Mouse (Mus musculus) gastrocnemius, postnatal 25 days (tissue): ENCODE measurements at regions not wholly inside any gene's neighbourhood (a gene's known extent, or its start where the extent isn't known, plus 50 kb on each side); places are given as distances from the start of the nearest gene placed in this dataset.

Source experiments
- DNase-seq: peaks from one replicate; pipeline ENCODE4 v3.0.0; 2022

DNA sequence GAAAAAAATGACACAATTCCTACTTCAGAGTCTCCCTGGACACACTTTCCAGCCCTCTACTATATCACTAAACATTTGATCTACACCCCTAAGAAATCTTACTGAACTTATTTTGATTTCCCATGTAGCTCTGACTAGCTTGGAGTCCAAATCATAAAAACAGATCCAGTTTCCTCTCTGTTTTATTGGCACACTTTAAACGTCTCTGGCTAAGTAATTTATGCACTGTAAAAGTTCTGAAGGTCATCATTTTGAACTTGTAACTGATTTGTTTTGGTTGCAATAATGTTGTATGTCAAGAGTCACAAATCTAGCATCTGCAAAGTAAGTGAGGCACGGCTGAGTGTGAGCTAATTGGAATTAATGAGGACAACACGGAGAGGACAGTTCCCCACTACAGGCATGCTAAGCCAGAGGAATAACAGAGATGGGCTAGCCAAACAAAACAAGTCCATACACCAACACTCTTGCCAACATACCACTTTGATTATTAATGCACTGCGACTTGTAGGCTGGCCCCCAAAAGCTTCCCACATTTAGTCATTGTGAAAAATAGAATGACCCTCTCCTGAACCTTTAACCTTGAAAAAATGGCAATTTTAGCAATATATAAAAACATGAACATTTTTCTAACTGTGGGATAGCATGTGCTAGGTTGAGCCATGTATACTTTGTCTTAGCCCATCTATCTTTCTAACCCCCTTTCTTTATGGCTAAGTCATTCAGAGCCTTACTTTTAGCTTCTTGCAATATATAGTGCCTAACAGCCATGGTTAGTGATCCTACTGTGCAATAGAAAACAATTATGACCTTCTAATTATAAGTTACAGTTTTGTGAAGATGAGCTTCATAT, 399.3 kb upstream of the Mpdz start:
- no peak for DNase-seq

DNA sequence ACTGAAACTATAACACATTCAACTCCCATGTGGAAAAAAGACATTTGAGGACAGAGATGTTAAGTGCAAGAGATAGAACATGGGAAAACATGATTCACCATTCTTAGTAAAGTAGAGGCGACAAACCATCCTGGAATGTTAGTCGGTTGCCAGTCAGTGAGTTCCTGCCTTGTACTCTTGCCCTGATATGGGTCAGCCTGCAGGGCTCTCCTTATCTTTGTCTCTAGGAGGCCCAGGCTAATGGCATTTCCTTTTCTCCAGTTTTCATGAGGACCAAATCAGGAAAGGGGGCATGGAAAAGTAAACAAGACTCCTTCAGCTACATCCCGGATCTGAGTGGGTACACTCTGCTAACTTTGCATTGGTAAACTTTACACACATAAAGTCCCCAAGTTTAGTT, 387.4 kb upstream of the Mpdz start:
- no peak for DNase-seq

DNA sequence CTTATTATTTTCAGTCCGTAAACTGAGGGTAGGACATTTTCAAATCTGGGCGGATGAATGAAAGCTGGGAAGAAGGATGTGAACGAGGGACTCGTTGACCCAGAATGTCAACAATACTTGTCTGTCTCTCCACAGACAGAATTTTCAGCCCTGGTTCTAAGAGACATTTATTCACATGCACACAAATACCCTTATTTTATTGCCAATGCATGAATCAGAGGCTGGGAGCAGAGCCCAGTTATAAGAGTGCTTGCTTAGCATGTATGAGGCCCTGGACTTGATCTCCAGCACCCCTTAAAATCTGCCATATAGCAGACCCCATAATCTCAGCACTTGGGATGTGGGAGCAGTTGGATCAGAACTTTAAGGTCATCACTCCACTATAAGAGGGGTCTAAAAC, 384.8 kb upstream of the Mpdz start:
- no peak for DNase-seq

DNA sequence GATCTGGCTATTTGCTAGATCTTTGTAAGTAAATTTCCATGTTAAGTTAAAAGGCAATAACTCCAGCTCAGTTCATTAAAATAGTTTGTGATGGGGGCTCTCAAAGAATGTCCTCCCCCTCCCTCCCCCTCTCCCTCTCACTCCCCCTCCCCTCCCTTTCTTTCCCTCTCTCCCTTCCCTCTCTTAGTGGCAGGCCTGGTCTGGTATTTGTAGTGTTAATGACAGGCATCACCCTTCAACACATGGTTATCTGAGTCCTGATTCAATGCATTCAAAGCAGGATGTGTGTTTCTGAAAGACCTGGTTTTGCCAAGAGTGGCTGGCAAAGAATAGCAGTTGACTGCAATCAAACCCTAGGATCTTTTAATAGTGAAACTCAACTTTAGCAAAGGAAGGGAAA, 383.4 kb upstream of the Mpdz start:
- no peak for DNase-seq

DNA sequence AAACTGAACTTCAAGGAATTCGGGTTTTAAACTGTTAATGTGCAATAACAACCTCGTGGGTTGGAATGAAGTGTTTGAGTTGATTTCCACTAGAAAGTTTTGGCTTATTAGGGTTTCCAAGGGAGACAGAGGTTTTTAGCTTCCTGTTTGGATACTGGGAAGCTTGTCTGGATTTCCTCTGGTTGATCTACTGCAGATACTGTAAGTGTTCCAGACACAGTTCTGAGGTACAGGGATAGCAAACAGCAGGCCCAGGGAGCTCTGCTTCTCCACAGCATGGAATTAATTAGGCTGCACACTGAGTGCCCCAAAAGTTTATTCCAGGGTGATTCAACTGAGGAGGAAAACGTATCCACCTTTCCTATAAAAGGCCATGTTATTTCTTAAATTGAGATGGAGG, 381.0 kb upstream of the Mpdz start:
- DNase-seq: no peak

DNA sequence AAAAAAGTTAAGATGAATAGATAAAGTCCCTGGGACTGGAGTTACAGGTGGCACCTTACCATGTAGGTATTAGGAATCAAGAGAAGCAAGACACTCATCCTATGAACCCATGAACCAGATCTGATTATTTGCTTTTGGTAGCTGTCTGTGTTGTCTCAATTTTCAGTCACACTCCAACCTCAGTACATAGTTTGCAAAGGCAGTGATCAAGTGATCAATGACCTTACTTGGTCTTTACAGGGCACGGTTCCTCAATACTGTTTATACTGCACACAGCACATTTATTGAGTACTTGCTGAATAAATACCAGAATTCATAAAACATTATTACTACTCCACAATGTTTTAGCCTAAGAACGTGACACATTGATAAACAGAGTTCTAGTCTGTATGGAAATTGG, 346.7 kb upstream of the Mpdz start:
- DNase-seq: no peak

DNA sequence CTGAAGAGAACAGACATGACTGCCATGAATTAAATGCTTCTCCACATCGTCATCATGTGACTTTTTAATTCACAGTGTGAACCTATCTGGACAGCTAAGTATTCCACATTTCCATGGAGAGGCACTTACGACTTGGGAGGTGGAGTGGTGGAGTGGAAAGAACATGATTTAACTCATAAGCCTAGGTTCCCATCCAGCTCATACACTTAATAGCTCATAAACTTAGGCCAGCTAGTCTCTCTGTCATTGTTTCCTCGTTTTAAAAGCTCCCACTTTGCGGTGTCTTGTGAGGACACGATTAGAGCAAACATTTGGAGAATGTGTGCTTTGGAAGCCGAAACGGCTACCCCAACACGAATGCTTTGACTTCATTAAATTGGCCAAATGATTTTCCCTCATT, 346.0 kb upstream of the Mpdz start:
- DNase-seq: no peak

DNA sequence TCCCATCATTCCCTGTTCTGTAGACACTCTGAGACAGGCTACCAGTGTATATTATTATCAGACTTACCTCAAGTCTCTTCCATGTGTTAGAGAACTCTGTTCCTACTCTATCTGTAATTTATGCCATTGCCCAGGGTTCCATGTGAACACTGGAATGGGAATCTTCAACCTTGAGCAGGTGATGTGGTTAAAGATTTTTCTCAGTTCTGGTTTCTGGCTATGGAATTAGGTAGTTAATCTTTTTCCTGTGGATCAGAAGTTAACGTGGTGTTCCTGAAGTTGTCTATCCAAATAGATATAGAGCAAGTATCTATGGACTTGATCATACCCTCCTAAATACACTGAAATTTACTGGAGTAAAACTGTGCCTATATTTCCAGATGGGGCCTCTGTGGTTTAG, 339.4 kb upstream of the Mpdz start:
- DNase-seq: no peak

DNA sequence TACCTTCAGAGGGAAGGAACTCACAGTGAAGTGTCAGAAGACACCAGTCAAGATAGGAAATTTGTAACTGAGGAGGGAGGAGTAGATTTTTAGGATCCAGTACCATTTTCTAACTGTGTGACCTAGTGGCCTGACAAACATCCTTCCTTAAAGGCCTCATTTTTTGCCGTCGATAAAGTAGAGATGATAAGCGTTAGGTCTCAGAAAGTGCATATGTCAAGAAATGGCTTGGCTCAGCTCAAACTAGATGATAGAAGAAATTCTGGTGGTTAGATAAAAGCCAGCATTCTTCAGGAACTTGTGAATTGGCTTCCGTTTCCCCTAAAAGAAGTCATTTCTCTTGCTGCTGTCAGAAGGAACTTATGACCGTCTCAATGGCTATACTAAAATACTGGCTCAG, 324.1 kb upstream of the Mpdz start:
- DNase-seq: no peak

DNA sequence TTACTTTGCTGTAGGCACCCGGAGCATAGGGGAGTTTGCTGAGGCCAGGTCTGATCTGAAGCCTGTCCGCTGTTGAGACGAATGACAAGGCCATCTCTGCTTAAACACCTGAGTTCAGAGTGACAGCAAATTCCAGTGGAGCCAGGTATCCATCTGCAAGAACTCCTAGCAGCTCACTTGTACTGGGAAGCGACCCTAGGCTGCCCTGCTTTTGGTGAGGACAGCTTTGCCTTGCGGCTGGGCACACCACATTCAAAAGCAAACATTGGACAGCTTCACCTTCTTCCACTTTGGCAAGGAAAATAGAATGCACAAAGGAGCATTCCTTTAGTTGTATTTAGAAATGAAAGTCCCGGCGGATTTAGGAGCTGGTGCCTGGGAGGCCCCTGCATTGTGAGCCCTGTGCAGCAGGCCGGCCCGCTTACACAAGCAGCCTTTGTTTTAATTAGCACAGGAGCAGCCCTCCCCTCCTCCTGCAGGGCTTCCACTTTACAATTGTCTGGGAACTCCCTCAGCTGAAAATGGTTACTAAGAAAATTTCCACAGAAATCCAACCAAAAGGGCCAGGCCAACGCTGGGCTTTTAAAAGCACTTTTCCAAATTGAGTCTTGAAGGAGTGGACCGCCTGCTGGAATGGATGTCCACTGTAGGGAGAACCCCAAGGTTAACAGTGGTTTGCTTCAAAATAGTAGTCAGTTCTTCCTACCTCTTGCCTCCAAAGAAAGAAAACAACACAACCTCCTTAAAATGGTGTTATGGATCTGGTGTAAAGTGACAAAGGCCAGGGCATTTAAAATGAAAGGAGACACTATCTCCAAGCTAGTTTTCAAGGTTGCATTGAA, 321.6 kb upstream of the Mpdz start:
- DNase-seq: peak; percentile 15

DNA sequence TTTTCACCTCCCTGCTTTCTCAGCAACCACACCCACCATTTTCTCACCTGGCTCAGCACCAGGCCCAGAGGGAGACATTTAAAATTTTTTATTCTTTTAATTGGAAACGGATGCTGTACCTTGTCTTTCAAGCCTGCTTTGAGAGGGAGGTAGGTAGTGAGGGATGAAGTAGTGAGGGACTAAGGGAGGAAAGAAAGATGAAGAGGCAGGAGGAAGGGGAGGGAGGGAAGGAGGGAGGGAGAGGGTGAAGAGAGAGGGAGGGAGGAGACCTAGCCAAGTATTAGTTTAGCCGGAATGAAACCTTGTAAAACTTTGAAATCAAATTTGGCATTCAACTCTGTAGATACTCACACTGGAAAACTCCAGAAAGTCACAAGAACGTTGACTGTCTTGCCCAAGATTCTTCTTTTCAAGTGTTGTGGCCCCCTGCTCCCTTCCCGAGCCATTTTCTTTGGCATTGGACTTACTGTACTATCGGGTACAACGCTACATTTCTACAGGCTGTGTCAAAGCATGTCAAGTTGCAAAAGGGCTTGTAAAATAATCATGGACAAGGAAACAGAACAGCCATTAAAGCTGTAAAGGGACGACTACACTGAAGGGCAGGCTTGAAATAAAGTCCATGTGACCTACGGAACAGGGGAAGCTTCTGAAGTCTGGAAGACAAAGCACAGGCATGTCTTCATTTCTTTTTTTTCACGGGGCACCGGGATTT, 320.9 kb upstream of the Mpdz start:
- no peak for DNase-seq

DNA sequence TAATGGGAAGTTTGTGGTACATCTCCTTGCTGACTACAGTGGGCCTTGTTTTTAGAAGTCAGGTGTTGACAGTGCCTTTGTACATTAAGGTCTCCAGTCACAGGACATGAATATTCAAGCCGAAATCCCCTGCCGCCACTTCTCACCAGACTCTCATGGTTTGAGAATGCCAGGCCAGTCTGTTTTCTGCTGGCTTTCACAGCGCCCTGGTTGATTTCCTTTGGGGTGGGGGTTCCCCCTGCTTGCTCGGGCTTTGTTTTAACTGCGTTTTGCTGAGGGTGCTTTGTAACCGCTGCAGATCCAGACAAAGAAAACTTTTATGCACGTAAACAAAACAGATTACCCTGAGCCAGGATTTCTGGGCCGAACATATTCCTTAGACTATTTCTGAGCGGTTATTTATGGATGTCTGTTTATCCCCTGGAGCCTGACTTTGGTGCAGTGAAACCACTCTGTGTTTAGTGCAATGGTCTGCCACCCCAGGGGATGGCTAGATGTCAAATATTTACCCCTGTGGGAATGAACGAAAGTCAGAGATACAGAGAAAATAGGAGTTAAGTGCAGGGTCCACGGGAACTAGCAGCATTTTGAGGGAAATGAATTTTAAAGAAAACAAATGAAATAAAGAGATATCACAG, 320.1 kb upstream of the Mpdz start:
- DNase-seq: no peak

DNA sequence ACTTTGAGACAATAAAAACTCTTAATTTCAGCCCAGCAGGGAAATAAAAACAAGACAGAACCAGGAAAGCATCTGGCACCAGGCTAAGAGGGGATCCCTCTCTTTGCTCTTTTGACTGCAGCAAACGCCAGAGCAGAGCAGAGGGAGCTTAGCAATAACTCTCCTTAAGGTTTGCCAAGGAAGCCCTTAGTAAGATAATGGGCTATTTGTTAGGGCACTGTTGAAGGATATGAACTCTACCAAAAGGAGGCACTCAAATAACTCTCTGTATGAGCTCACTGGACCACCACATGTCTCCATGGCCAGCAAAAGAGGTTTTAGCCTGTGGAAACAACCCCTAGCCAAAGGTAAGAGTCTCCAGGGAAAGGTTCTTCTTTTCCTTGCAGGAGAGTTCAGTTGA, 315.3 kb upstream of the Mpdz start:
- DNase-seq: no peak

DNA sequence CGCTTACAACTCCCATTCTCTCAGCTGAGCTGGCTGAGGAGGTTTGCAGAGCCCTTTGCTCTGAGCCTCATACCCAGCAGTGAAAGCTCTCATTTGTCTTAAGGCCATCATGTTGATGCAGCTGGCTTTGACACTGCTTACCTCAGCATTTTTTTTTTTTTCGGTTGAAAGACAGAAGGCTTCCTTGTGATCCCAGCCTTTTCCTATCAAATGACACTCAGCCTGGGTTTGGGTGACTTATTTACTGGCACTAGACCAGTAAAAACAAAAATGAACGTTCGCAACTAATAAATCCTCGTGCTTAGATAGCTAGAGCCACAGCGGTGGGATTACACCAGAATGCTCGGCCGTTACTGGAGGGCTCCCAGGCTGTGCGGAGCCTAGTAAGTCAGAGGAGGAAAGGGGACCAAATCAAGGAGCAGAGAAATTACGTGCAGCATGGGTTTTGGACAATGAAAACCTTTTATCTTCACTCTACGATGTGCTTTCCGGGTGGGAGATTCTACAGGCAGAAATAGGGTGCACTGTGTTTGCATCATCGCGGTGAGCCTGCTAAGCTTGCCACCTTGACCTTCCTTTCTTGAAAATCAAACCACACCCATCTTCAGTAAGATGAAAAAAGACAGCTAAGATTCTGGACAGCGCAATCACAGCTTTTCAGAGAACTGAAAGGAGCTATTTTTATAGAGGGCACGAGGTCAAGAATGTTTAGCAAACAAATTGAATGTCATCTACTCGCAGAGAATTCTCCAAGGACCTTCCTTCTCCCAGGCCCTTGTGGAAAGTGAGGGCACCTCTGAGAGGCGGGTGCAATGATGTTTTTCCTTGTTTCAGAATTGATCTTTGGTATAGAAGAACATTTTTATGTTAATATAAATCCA, 302.3 kb upstream of the Mpdz start:
- no peak for DNase-seq

DNA sequence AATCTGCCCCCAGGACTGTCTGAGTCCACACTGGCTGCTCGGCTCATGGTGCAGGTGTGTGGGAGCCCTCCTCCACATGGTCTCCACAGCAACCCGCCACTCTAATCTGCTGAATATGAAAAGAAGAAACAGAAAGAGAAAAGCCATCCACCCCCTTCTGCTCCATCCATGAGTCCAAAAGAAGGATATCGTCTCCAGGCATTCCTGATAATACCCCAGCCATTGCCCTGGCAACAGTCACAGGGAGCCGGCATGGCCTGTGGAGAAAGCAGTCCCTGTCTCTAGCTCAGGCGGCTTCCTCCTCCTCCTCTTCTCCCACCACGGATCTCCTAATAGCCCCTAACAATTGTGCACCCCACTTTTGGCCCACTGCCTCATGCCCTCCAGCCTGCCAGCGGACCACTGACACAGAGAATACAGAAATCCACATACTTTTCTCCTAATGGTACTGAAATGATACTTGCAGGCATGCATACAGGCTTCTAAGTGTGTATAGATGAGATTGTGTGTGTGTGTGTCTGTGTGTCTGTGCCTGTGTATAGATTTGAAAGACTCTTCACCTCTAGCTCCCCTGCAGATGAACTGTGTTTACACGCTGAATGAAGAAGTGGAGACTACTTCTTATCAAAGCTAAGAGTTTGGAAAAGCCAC, 301.5 kb upstream of the Mpdz start:
- no peak for DNase-seq

DNA sequence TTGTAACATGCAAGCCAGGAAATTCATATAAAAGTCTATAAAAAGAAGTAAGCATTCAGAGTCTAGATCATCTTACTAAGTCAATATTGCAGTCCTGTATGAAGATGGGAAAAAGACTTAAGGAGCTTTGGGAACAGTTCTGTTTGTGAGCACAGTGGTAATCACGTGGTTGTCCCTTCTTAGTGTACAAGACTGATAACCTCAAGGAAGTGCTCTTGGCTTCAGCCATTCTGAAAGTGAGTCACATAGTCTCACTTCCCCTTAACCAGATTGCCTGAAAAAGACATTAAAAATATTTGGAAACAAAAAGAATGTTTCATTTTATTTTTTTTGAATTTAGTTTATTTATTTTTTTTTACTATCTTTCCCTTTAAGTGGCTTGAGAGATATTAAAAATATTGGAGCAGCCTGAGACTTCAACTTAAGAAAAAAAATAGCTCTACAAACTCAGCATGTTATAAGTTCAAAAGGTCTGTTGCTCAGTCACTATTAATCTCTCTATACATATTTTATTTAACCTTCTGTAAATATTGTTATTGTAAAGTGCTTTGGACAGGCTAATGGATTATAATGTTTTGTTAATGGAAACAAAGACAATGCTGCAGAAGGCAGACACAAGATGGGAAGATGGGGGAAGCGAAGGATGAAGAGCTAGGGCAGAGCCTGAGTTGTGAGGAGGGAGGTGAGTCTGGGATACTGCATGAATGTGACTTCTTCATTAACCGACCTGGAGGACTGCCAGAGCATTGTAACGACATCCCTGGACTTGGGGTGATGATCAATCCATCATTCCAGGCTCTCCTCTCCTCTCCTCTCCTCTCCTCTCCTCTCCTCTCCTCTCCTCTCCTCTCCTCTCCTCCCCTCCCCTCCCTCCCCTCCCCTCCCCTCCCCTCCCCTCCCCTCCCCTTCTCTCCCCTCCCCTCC, 300.2 kb upstream of the Mpdz start:
- DNase-seq: no peak

DNA sequence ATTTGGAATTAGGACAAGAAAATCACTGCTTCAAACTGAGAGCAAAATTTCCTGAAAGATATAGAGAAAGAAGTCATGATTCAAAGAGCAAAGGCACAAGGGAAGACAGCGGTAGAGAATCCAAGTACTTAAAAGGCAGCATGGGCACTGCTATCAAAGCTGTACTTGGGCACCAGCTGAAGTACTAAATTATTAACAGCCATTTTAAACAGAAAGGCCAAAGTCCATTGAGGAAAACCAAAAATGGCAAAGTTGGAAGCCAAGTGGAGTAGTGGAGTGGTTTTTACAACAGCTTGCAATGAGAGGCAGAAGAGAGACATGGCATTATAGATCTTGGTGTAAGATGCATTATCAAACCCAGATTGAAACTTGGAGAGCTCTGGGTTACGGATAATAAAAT, 291.8 kb upstream of the Mpdz start:
- DNase-seq: no peak

DNA sequence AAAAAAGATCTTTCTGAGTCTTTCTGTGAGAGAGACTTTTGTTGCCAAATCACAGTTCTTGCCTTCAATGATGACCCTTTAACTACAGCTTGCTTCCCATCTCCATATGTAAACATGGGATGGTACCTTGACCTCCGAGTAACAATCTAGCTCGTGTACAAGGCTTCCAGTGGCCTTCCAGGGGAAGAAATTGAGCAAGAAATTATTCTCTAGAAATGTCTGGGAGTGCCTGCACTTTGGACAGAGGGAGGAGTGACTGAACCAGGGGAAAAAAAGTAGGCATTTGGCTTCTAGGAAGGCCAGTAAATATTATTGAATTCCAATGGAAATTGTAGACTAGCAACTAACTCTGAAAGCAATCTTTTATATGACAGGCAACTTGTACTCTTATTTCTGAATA, 287.8 kb upstream of the Mpdz start:
- no peak for DNase-seq

DNA sequence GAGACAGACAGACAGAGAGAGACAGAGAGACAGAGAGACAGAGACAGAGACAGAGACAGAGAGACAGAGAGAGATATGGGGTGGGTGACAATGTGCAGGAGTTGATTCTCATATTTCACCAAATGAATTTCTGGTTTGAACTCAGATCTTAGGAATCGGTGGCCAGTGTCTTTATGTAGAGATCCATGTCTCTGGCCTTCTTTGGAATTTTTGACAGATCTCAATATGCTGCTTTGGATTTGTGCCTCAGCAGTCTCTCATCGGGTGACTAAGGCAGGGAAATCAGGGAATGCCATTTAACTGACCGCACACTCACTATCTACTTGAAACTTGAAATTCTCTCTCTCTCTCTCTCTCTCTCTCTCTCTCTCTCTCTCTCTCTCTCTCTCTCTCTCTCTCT, 286.3 kb upstream of the Mpdz start:
- DNase-seq: no peak
